Mouse (Mus musculus): ENCODE data around the gene Coro1a. TPM values are rescaled to one million over a fixed set of nuclear protein-coding genes. Genes with fewer than 3 reads are reported as not detected.

The Coro1a gene
- total RNA-seq, 2 experiments from 2014 or later, result 103 to 106 TPM

GRCm38 (mm10) chr7:126710266-126710665 is 2.7 kb upstream of the Coro1a start:
- no peak for ATAC-seq (replicated peaks; ENCODE audit: low FRiP score, poor library complexity, severe bottlenecking)

DNA sequence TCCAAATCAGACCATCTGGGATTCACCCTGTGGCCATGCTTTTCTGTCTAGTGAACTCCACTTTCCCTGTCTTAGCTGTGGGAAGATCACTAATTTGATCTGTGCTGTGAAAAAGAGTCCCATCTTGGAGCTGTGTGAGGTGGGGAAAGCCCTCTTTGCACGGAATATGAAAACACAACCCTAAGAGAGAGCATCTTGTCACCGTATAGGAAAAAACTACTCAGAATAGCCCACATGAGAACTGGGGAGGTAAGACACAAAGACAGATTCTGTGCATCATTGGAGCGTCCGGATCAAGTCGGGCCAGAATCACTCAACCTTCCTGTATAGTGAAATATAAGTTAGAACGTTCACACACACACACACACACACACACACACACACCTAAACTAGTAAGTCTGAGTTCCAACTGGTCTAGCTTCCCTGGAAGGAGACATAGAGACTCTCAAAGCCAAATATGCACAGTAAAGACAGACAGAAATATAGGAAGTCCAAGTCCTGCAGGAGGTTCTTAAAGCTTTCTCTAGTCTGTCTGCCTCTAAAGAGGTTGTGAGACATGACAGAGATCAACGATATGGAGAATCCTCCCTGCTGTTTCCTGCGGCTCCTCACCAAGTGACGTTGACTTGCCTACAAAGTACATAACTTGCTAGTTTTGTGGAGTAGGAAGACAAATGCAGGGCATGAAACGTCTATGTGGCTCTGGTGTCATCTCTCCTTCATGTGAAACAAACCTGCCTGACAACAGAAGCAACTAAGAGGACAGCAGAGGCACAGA is 777 bp upstream of the Coro1a start:
- no peak for ATAC-seq (replicated peaks; ENCODE audit: low FRiP score, poor library complexity, severe bottlenecking)

DNA sequence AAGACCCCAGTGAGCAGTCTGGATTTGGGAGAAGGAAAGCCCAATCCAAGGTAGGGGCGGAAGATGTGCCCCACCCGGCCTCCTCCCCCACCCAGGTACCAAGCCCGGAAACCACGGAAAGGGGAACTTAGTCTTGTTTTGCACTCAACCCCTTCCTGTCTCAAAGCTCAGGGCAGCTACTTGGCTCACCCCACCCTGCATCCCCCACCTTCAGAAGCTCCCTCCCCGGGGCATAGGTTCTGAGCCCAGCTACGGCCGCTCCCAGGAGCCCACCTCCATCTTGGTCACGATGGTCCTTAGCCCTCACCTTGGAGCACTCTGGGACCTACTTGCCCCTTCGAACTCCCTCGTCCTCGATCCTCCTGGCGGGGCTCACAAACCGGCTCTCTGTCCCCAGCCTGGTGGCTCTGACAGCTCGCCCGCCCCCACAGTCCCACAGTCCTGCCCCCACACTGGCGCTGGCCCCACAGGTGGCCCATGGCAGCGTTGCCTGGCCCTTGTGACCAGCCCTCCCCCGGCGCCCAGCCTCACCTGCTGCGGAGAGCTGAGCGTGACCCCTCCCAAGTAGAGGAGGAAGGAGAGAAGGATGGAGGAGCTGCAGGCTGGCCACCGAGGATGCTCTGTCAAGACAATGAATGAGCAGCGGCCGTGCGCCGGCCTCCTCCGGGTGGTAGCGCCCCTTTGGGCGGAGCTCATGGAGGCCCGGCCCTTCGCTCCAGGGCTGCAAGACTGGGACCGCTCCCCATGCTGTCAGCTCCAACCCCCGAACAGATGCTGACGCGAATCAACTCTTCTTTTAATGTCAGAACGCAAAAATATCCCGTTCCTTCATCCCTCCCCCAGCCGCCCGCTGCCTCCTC is 3.2 kb downstream of the Coro1a start:
- no peak for ATAC-seq (replicated peaks; ENCODE audit: low FRiP score, poor library complexity, severe bottlenecking)

GRCm38 (mm10) chr7:126703757-126704077 is 3.9 kb downstream of the Coro1a start:
- no peak for ATAC-seq (replicated peaks; ENCODE audit: low FRiP score, poor library complexity, severe bottlenecking)

- ATAC-seq (replicated peaks; ENCODE audit: low FRiP score, poor library complexity, severe bottlenecking), result no peak
These were observed 4.5 kb downstream of the Coro1a start for GRCm38 (mm10) chr7:126702861-126703756.

GRCm38 (mm10) chr7:126702358-126702757 is 5.2 kb downstream of the Coro1a start:
- no peak for ATAC-seq (replicated peaks; ENCODE audit: low FRiP score, poor library complexity, severe bottlenecking)

DNA sequence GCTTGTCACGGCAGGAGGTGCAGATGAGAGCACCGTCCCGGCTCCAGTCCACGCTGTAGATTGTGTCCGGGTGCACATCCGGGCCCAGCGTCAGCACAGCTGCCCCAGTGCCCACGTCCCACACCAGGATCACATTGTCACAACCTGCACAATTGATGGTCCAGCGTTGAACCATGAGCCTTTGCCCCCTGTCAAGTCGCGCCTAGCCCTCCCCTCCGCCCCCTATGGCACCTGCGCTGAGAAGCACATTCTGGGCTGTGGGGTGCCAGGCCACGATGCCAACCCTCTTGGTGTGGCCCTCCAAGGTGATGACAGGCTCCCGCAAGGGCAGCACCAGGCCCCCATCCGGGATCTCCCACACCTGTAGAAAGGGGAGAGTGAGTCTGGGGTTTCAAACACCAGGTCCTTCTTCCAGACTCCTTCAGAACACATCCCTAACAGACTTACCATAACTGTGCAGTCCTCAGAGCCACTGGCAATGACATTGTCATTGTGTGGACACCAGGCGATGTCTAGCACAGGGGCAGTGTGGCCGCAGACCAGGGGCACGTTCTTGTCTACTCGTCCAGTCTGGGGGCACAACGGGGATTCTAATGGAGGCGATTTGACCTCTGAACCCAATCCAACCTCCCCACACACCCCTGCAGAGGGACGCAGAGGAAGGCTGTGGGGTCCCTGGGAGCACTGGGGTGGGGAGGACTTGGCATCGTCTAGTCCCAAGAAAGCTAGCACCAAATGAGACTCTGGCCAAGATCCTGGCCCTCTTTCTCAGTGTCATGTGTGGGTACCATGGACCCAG is 5.8 kb downstream of the Coro1a start:
- no peak for ATAC-seq (replicated peaks; ENCODE audit: low FRiP score, poor library complexity, severe bottlenecking)

GRCm38 (mm10) chr7:126701070-126701469 is 6.5 kb downstream of the Coro1a start:
- ATAC-seq (replicated peaks; ENCODE audit: low FRiP score, poor library complexity, severe bottlenecking), result peak; percentile 64

DNA sequence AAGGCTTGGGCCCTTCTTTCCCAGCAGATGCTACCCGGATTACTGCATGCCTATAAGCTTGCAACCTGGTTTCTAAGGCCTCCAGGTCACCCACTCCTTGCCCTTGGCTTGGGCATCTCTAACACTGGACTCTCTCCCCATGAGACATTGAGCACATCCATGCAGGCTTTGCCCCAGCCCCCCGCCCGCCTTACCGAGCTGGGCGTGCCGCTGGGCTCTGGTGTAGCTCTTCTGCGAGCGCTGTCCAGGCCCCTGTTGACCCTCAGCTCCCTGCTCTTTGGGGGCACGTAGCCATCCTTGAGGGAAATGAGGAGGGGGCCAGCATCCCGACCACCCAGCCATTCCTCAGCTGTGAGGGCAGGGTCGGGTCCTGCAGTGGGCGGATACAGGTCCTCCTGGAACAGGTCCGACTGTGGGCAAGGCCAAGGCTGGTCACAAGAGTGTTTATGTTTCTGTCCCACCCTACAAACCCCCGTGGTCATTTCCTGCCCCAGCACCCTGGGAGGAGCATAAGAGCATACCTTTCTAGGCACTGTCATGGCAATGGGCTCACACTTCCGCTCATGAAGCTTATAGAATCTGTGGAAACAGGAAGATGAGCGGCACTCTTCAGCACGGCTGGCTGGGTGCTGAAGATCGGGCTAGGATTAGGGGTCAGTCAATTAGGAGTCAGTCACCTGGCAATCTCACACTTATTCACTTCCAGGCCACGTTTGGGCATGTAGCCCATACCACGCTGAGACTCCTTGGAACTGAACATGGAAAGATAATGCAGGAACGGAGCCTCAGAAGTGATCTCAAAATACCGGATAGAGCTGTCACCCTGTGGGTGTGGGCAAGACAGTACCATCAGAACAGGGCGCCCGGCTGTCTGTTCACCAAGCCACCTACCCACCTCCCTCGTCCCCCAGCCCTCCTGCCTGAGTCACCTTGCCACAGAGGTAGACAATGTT is 7.2 kb downstream of the Coro1a start:
- ATAC-seq (replicated peaks; ENCODE audit: low FRiP score, poor library complexity, severe bottlenecking), result no peak

- no peak for ATAC-seq (replicated peaks; ENCODE audit: low FRiP score, poor library complexity, severe bottlenecking)
These were observed 9.7 kb downstream of the Coro1a start for GRCm38 (mm10) chr7:126697838-126698237.

DNA sequence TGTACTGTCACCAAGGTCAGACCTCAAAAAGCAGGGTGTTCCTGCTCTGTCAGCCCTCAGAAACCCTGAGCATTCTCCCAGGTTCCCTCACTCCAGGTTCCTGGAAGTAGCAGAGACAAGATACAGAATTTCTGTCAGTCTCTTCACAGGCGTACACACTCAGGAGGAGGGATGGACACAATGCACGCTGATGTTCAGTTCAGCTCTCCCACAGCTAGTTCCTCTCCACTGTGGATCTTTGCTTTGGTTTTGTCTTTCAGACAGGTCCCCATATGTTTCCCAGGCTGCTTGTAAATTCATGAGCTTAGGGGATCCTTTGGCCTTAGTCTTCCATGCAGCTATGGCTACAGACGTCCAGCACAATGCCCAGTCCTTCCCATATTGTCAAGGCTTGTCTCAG is 10.7 kb downstream of the Coro1a start:
- ATAC-seq (replicated peaks; ENCODE audit: low FRiP score, poor library complexity, severe bottlenecking), result no peak

GRCm38 (mm10) chr7:126696303-126696702 is 11.3 kb downstream of the Coro1a start:
- peak; percentile 21 for ATAC-seq (replicated peaks; ENCODE audit: low FRiP score, poor library complexity, severe bottlenecking)

DNA sequence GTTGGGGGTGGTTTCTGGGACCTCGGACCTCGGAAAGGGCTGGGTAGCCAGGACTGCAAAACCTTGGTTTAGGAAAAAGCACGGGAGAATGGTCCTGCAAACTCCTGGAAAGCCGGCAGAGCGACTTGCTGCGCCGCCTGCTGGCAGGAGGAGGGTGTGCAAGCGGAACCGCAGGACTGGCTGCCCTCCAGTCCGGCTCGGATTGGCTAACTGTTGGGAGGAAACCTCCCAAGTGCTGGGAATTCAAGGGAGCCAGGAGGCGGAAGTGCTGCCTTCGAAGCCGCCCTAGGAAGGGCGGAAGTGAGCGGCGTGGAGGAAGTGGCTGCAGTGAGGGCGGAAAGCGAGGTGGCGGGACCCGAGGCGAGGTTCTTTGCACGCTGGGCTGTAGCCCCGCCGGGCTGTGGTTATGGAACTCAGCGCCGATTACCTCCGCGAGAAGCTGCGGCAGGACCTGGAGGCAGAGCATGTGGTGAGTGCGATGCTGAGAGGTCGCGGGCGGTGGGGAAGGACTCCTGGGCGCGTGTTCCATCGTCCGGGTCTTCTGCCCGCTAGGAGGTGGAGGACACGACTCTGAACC is 11.9 kb downstream of the Coro1a start, which contains the start of gene Slx1b:
Gene Slx1b (minus strand): TSS at position 154 of the 577 bp plus-strand sequence.
- ATAC-seq (replicated peaks; ENCODE audit: low FRiP score, poor library complexity, severe bottlenecking), result peak; percentile 90

- peak; percentile 82 for ATAC-seq (replicated peaks; ENCODE audit: low FRiP score, poor library complexity, severe bottlenecking)
These were observed 12.4 kb downstream of the Coro1a start, which contains the start of gene Bola2 for GRCm38 (mm10) chr7:126695210-126695611. Gene Bola2, plus strand, starts transcription at chr7:126695401.

- no peak for ATAC-seq (replicated peaks; ENCODE audit: low FRiP score, poor library complexity, severe bottlenecking)
These were observed 13.0 kb downstream of the Coro1a start for GRCm38 (mm10) chr7:126694441-126695051.

- ATAC-seq (replicated peaks; ENCODE audit: low FRiP score, poor library complexity, severe bottlenecking), result no peak
These were observed 13.8 kb downstream of the Coro1a start for GRCm38 (mm10) chr7:126693781-126694180.

DNA sequence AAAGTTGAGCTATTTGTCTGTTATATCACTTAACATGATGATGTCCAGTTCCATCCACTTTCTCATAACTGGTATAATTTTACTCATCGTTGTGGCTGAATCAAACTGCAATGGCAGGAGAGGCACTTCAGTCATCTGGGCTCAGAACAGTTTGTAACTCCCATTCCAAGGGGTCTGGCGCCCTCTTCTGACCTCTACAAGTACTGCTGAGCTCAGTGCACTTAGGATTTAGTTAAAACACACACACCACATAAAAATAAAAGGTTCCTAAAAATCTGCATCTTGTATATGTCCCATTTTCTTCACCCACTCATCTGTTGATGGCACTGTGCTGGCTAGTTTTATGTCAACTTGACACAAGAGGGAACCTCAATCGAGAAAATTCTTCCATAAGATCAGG is 14.3 kb downstream of the Coro1a start:
- ATAC-seq (replicated peaks; ENCODE audit: low FRiP score, poor library complexity, severe bottlenecking), result no peak
